Mouse (Mus musculus): ENCODE measurements at regions not wholly inside any gene's neighbourhood (a gene's known extent, or its start where the extent isn't known, plus 50 kb on each side); places are given as distances from the start of the nearest gene placed in this dataset.

DNA sequence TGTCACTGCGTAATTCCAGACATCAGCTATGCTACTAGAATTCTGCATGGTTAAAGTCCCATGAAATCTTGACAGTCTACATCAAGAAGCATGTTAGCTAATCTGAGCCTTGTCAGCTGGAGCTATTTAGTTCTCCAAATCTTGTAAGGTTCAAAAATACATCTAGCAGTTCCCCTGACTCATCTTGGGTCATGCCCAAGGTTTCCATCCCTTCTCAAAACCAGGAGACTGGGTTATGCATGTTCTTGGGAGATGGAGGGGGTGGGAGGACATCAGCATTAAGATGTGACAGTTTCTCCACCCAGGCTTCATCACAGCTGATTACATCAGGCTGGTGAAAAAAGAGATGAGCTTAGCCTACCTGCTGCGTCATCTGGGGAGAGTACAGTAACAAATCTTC, 495.3 kb upstream of the 4930452B06Rik start:
- no peak for DNase-seq

DNA sequence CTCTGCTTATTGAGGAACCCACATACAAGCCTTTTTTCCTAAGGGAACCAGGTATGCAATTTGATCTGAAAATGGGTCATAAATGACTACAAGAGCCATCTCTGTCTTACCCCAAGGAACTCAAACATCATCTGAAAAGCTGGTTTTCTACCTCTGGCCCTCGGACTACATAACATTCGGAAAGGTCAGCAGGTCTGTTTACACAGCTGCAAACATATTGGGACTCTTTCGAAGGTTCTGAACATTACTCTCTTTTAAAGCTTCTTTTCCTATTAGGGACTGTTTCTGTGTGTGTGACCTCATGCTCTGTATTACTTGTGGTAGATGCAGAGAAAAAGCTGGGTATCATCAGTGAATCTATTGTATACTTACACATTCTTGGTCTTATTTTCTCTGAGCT, 491.9 kb upstream of the 4930452B06Rik start:
- DNase-seq = no peak

DNA sequence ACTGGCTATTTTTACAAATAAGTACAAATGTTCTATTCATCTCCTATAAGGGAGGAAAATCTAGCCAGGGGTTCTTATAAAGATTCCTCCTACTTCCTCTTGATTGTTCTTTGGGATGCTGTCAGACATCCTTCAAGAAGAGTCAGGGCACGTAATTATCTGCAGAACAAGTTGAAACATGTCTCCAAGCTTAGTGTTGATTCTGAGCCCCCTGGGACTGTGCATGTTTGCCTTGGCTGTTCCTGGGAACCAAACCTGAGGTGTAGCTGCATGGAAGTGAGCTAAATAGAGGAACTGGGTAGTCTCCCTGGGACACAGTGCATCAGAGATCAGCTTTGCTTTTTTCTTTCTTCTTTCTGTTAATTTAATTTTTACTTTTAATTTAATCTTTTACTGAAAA, 484.8 kb upstream of the 4930452B06Rik start:
- DNase-seq = no peak

DNA sequence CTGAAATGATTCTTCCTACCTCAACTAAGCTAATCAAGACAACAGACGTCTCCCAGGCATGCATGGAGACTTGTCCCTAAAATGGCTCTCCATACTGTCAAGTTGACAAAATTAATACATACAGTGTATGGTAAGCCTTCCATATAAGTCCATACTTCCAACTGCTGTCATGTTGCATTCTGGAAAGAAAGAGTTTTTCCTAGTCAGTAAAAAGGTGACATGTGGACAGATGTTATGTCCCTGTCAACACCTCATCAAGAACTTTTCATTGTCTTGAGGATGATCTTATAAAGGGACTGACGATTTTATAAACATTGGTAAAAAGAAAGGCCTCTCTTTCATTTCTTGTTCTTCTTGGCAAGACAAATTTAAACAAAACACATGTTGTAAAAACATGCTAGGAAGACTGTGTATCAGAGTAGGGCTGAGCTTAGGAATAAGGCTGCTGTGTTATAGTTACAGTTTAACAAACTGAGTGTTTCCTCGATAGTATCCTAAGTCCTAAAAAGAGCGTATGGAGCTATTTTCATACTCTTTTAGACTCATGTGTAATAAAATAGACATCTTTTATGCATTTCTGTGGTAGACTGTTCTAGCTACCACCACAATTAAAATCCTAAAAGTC, 480.7 kb upstream of the 4930452B06Rik start:
- no peak for DNase-seq

DNA sequence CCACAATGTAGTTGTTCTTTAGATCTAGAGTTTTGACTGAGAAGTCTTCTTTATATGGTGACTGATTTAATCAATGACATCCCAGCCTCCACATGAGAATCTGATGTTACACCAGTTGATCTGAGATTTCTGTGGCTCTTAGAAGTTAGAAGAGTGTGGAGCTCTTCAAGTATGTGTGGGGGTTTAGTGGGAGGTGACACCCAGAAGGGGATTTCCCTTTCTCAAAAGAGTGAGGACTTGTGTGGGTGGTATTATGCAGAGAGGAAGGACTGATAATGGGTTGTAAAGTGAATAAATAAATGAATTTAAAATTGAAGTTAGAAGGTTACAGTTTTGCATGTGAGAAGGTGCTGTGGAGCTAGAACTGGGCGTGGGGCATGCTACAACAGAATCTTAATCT, 439.7 kb upstream of the 4930452B06Rik start:
- no peak for DNase-seq

DNA sequence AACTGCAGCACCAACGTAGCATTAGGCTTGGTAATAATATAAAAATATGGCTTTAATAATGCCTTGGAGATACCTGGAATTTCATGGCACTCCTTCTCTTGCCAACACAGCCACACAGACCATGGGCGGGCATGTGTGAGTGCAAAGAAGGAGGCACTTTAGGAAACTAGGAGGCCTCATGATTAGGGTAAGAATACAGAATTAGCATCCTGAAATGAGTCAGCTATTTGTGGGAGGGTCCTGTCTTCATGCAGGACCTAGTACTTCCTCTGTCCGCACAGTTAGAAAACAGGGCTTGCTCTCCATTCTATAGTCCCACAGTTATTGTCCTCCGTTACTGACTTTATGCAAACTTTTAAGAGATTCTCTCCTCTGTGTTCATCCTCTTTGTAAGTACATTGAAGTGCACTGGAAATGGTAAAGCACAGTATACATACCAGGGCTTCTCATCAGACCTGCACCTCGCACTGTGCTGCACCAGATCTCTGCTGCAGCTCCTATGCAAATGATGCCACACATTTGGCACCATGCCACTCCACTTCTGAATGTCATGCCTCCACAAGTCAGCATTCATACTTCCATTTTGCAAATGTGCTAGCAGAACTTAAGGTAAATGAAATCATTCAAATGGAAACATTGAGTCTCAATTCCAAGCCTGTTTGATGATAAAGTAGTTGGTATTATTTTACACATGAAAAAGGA, 423.7 kb upstream of the 4930452B06Rik start:
- DNase-seq = peak; percentile 2 to 10

DNA sequence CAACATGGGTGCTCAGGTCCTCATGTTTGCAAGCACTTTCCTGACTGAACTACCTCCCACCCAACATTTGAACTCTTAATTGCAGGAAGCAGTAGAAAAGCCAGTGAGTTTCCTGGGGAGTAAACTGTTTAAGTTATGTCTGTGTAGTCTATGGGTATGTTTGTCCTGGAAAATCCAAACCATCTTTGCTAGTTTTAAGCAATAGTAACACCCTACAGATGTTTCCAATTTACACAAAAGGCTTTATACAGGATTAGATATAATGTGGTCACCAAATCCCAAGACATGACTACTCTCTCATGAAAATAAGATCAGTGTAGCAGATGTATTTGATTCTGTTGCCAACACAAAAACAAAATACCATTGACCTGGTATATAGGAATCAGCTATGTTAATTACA, 421.1 kb upstream of the 4930452B06Rik start:
- no peak for DNase-seq

DNA sequence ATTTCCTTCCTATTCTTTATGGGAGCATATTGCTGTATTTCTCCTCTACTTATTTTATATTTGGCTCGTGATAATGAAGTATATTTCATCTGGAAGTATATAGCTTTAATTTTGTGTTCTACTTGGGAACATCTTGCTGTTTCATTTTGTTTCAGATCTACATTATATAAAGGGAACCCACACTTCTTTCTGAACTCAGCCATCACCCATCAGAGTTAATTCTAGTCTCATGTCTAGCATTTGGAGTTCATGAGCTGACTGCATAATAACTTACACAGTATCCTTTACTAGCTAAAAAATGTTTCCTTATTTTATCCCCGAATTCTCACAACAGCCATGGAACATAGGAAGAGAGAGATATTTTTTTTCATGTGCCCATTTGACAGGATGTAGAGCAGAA, 413.6 kb upstream of the 4930452B06Rik start:
- DNase-seq = no peak

DNA sequence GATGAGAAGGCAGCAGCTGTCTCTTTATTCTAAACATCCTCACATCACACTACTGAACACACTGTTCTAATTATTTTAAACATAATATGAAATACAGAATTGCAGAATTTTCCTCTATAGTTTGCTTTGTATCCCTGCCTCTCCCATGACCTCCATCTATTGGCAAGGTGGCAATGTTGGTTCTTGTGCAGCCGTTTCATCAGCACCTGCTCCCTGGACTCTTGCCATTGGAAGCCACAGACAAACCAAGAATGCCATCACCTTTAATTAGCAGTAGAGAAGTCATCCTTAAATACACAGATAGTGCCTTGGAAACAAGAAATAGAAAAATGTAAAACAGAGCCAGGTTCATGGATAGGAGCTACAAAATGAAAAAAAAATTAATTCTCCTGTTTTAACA, 413.0 kb upstream of the 4930452B06Rik start:
- no peak for DNase-seq

DNA sequence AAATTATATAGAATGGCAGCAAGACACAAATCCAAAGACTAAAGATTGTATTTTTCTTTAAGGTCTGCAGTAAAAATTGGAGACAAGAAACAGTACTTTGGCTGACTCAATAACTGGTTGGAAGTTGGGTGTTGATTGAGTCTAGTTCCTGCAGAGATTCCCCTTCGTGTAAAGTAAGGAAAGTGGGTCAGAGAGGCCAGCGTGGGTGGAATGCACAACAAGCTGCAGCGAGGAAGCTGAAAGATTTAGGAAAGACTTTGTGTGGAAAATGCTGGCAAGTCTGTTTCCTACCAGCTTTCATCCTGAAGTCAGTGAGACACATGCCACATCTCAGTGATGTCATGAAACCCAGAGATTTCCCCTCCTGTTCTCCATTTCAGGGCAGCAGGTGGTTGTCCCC, 405.1 kb upstream of the 4930452B06Rik start:
- no peak for DNase-seq

DNA sequence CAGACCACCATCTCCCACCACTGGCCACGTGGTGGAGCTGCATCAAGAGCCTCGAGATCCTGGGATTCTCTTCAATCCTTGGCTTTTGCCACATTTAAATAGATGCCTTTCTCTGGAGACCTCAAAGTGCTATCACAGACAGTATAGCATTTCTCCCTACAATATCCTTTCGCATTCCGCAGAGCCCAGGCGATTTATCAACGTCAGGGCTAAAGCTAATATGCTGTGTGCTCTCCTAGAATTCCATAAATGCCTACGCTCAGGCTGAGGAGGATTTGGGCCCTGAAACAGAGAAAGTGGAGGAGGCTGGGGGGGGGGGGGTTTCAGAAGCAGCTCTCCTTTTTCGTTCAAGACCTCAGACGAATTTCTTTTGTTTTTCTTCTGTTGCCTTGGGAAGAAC, 394.0 kb upstream of the 4930452B06Rik start:
- peak in 1 of 2 experiments; percentile 2 for DNase-seq

DNA sequence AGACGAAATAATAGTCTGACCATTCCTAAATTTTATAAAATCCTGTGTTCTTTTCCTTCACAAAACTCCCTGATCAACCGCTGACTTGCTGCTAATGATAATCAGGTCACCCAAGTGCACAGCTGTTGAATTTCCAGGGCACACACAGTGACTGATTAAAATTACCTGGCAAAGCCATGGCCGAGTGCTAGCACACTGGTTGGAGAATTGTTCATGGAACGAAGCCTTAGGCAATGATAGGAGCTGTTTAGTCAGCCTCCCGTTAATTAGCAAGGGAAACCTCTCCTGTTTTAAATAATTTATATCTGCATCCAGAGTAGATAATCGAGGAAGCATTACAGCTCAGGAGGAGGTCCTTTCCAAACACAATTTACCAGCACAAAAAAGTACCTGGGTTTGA, 362.8 kb upstream of the 4930452B06Rik start:
- DNase-seq = no peak

DNA sequence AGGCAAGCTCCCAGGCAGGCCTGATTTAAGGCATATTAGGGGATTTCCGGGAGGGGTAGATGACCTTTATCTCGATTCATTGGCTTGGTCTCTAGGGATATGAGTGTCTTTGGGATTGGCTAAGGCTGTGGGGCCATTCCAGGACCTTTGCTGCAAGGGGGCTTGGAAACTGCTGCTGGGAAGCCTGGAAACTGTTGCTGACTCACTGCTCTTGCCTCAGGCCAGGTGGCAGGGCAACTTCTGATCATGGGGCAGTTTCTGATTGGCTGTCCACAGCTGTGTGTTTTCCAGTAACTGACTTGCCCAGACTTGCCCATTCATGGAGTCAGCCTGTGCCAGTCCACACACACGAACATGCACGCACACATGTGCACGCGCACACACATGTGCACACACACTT, 349.8 kb upstream of the 4930452B06Rik start:
- no peak for DNase-seq

DNA sequence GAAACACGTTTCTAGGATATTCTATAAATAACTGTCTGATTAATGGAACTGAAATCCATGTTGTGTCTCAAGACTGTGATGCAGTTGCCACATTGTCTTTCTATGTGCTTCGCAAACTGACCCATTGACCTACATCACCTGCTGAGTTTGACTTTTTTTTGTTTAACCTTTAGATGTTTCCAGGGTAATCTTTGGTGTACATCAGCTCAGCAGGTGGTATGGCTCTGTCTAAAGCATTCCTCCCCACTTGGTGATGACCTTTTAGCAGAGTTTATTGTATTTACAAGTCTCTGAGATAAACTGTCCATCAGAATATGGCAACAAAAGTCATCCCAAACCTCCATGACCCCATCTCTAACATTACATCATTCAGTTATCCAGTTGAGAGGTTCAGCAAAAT, 337.0 kb upstream of the 4930452B06Rik start:
- DNase-seq = no peak

DNA sequence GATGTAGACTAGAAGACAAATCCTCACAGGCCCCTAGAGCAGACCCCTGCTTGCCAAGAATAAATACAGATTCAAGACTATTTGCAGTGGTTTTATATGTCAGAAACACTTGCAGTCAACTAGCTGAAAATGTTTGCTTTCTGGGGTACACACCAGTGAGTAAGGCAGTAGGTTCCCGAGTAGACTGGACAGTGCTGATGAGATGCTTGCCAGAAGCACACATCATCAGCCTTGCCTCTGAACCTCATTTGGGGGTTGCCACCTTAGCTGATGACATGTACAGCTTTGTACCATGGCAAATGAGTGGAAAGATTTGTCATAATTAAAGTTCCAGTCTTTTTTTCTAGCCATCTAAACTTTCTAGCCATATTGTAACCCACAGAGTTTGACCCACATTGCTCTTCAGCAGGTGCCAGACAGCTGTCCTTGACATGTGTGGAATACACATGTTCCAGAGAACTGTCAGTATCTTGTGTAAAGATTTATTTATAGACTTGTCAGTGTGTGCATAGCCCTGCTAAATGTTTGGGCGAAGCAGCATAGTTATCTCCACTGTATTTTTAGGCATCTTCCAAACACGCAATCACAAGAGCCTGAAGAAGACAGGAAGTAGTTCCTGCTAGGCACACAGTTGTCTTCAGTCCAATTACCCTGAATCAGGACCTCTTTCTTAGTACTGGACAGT, 334.5 kb upstream of the 4930452B06Rik start:
- DNase-seq = no peak

DNA sequence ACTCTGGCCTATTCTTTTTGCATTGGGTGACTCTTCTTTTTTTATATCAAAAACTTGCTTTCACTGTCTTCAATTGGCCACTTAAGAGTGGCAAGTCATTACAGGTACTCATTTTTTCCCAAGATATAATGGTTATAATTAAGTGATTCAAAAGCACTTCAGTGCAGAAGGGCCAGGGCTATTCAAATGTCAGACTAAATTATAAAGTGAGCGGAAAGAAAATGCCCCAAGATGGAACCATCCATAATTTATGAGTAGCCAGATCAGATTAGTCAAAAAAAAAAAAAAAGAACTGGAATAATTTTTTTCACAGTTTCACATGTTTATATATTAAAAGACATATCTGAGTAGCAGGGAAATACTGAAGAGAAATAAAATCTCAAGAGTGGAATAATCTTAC, 333.8 kb upstream of the 4930452B06Rik start:
- no peak for DNase-seq

DNA sequence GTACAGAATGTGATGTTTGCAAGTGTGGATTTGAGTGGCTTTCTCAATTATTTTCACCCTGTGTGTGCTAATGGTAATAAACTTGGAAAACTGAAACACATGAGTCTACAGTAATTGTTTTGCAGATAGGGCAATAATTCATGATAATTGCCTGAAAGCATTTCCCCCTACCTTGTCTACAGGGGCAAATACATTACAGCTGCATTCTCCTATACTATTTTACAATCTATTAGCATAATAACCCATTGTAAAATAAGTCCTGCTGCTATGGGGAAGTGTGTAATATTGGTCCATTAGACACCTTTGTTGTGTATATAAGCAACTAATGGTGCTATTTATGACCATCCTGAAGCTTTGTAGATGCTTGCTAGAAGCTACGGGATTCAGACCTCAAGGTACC, 327.4 kb upstream of the 4930452B06Rik start:
- no peak for DNase-seq

DNA sequence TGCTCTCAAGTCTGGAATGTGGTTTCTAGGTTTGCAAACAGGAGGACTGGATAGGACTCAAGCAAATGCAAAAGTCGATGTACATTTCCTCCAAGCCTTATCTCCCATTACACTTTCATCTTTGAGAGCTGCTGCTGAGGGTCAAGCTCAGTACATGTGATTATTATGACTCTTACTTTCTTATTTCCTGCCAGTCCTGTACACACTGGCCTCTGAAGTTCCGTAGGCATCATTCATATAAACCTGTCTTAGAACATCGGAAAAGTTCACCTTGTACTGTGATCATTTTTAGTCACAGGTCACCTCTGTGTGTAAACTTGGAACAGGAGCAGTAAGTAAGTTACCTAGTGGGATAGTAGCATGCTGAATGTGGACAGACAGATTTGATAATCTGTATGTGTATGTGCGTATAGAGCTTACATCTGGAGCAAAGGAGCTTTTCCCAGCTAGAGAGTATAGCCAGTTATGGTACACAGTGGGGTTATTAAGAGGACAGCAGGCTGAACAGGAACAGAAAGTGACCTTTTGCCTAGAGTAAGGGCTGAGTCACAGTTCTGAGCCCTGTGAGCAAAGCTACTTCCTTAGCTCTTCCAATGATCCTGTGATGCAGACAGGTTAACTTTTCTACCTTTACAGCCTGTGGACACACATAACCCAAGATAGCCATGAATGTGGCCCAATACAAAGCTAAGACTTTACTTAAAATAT, 319.2 kb upstream of the 4930452B06Rik start:
- DNase-seq = no peak

DNA sequence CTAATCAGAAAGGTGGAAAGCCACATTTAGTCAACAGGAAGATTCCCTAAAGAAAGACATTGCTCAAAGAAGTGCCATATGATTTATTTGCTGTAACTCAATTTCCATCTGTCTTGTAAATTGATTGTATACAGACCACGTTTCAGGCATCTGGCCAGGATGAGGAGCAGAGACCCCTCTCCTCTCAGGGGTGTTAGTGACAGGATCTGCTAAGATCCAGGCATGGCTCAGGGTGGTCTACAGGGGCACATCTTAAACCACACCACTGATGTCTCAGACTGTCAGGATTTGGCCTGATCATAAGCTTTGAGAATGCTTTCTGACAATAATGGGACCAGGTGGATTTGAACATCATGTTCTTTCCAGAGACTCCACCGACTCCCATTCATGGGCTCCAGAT, 295.5 kb upstream of the 4930452B06Rik start:
- no peak for DNase-seq

DNA sequence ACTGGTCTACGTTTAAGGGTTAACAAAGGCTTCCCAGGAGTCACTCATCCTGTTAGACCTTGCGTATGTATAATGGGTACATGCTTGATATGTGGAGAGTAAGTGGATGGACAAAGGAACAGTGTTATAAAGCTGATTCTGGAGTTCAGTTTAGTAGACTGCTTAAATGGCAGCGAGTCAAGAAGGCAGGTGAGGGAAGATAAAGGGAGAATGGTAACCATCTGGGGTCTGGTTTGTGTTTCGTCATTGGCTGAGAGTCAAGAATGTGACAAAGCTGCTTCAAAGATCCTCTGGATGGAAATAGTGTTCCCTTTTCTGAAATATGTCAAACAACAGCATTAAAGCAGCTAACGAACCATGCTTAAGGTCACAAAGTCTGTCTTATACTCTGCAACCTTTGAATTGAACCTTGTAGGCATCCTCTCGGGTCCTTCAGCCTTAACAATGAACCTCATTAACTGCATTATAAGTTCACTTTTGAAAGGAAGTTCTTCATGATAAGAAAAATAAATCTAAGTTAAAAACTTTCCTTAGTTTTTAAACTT, 286.9 kb upstream of the 4930452B06Rik start:
- no peak for DNase-seq

DNA sequence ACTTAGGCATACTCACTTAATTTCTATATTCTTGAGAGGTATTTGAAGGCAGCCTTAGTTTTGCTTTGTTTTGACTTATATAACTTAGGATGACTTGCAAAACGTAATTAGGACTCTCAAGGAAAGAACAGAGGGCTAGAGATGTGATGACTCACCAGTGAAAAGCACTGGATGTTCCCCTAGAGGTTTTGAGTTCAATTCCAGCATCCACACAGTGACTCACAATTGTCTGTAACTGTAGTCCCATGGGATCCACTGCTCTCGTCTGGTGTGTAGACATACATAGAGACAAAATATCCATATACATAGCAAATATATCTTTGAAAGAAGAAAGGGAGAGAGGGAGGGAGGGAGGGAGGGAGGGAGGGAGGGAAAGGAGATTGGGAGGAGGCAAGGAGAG, 282.7 kb upstream of the 4930452B06Rik start:
- DNase-seq = no peak

DNA sequence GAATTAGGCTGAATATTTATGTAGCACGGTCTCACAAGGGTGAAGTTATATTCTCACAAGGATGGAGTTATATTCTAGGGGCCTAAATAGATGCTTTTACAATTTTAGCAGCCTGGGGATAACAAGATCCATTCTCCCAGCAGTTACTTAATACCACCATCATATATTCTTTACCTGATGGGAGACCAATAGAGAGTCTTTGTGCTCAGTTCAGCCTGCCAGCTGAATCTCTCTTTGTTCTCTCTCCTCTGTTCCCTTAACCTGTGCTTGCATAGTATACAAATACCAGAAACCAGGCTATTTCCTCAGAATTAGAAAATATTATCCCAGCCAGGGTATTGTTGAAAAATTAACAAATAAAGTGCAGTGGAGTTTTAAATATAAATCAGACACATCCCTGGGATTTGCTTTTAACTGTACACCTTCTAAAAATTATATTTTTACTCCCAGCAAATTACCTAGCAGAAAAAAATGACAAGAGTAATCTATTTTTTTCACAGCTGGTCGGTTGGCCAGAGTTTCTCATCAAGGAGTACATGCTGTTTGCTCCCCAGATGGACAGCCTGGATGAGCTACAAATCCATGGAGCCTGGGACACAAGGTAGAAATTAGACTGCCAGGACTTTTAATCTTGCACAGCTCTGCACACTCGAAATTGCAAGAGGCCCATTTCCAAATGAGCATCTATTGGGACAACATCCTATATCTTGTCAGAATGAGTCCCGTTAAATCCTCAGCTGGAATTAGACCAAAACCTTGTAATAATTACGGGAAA, 281.0 kb upstream of the 4930452B06Rik start:
- no peak for DNase-seq

DNA sequence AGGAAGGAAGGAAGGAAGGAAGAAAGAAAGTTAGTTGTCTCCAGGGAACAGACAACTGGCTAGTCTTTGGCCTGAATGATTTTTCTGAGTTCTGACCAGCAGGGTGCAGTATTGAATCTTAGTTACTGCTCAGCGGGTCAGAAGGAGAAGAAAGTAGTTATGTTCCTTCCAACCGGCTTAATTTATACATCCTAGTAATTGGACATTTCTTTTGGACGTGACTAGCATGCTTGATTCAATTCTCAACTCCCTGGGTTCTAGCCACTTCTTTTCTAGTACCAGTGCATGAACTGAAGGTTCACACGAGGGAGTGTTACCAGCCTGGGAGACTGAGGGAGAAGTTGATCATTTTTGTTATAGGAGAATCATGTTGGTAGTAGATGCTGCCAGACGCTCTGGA, 269.1 kb upstream of the 4930452B06Rik start:
- peak; percentile 53 to 64 for DNase-seq

Data from kidney, postnatal 4 days (tissue).